Mouse (Mus musculus): ENCODE results near the gene Aes.

Aes gene

GRCm38 (mm10) chr10:81559163-81559626 lies at the start of gene Aes:
Gene Aes, plus strand, starts transcription at chr10:81559488.
- DNase-seq: peak; percentile 88

GRCm38 (mm10) chr10:81510246-81510810 lies 49.0 kb upstream of the Aes start:
- no peak for DNase-seq

GRCm38 (mm10) chr10:81513798-81514197 lies 45.5 kb upstream of the Aes start:
- DNase-seq: no peak

- no peak for DNase-seq
Observed at GRCm38 (mm10) chr10:81517227-81517626, 42.1 kb upstream of the Aes start.

- peak; percentile 81 for DNase-seq
Observed at GRCm38 (mm10) chr10:81518546-81518945, 40.7 kb upstream of the Aes start.

GRCm38 (mm10) chr10:81519227-81519977 lies 39.9 kb upstream of the Aes start:
- DNase-seq: no peak

GRCm38 (mm10) chr10:81519978-81520365 lies 39.3 kb upstream of the Aes start:
- DNase-seq: no peak

GRCm38 (mm10) chr10:81523142-81523541 lies 36.1 kb upstream of the Aes start:
- no peak for DNase-seq

- DNase-seq: no peak
Observed at GRCm38 (mm10) chr10:81523570-81523969, 35.7 kb upstream of the Aes start.

GRCm38 (mm10) chr10:81524051-81524605 lies 35.2 kb upstream of the Aes start, which contains the start of gene Gna15:
Gene Gna15, minus strand, starts transcription at chr10:81524225.
- DNase-seq: no peak

- DNase-seq: no peak
Observed at GRCm38 (mm10) chr10:81525017-81525694, 34.1 kb upstream of the Aes start.

- peak; percentile 90 for DNase-seq
Observed at GRCm38 (mm10) chr10:81526779-81527178, 32.5 kb upstream of the Aes start.

GRCm38 (mm10) chr10:81534826-81535225 lies 24.5 kb upstream of the Aes start:
- DNase-seq: no peak

GRCm38 (mm10) chr10:81536734-81537133 lies 22.6 kb upstream of the Aes start:
- DNase-seq: no peak

- no peak for DNase-seq
Observed at GRCm38 (mm10) chr10:81537429-81537828, 21.9 kb upstream of the Aes start.

GRCm38 (mm10) chr10:81538321-81539048 lies 20.8 kb upstream of the Aes start:
- no peak for DNase-seq

GRCm38 (mm10) chr10:81541363-81541762 lies 17.9 kb upstream of the Aes start:
- DNase-seq: no peak

GRCm38 (mm10) chr10:81541803-81542202 lies 17.5 kb upstream of the Aes start:
- peak; percentile 72 for DNase-seq

GRCm38 (mm10) chr10:81542727-81543460 lies 16.4 kb upstream of the Aes start:
- no peak for DNase-seq

GRCm38 (mm10) chr10:81543633-81544032 lies 15.7 kb upstream of the Aes start:
- DNase-seq: no peak

- peak; percentile 31 for DNase-seq
Observed at GRCm38 (mm10) chr10:81544296-81545160, 14.8 kb upstream of the Aes start.
